Mouse (Mus musculus) intestine, embryonic 14.5 days (tissue): Measurements from ENCODE around the gene Isy1. TPM values are rescaled to one million over a fixed set of nuclear protein-coding genes. Genes with fewer than 3 reads are reported as not detected.

Experiments used
- ATAC-seq: fragments of 200-750 bp; cut with Nextera tagmentation; replicated peaks from 2 replicates; pipeline ENCODE4 v1.8.0; 2017; ENCODE audit warnings: low read depth, moderate number of reproducible peaks, moderate TSS enrichment, moderate library complexity; ENCODE audit not compliant: low FRiP score, low TSS enrichment
- DNase-seq: peaks from one replicate; pipeline ENCODE4 v3.0.0-alpha.2; 2018; ENCODE audit warnings: low spot score
- H3K27ac ChIP-seq: fragments of 300-500 bp; sonication (generic); 2 replicates; pipeline ENCODE4 v1.5.1; 2014; ENCODE audit warnings: low read depth, mild to moderate bottlenecking, control low read depth
- H3K27me3 ChIP-seq: fragments of 300-500 bp; sonication (generic); replicated peaks from 2 replicates; pipeline ENCODE4 v1.6.1; 2014; ENCODE audit warnings: low read length, control low read depth; ENCODE audit not compliant: control insufficient read depth, insufficient read depth
- H3K36me3 ChIP-seq: fragments of 300-500 bp; sonication (generic); 2 replicates; pipeline ENCODE4 v1.6.1; 2014; ENCODE audit warnings: low read length, control low read depth; ENCODE audit not compliant: control insufficient read depth, insufficient read depth
- H3K4me1 ChIP-seq: fragments of 300-500 bp; sonication (generic); replicated peaks from 2 replicates; pipeline ENCODE4 v1.6.1; 2014; ENCODE audit warnings: low read length, control low read depth, mixed read lengths; ENCODE audit not compliant: control insufficient read depth, insufficient read depth
- H3K4me2 ChIP-seq: fragments of 300-500 bp; sonication (generic); 2 replicates; pipeline ENCODE4 v1.6.1; 2014; ENCODE audit warnings: low read length
- H3K4me3 ChIP-seq: fragments of 300-500 bp; sonication (generic); 2 replicates; pipeline ENCODE4 v1.5.1; 2014; ENCODE audit warnings: low read depth, low read length, control low read depth, mixed read lengths
- H3K9ac ChIP-seq: fragments of 300-500 bp; sonication (generic); 2 replicates; pipeline ENCODE4 v1.6.1; 2014; ENCODE audit warnings: mild to moderate bottlenecking, low read length
- H3K9me3 ChIP-seq: fragments of 300-500 bp; sonication (generic); 2 replicates; pipeline ENCODE4 v1.6.1; 2016; ENCODE audit warnings: low read length, control low read depth; ENCODE audit not compliant: control insufficient read depth
- WGBS: fragments of 180-500 bp; shearing (Covaris S2); extraction: QIAGEN DNeasy Blood & Tissue Kit; methylation state at CpG from one replicate; pipeline ENCODE4 v1.1.7; 2014; 5-methylcytosine and 5-hydroxymethylcytosine counted together
- polyA plus RNA-seq: library from polyadenylated mRNA; unstranded; fragments of >200 nt; fragmentation: Nextera tagmentation; extraction: Ambion mirVana; gene quantifications from 2 replicates; pipeline ENCODE4 v1.2.1, GENCODE M21; 2014

Isy1 gene
- polyA plus RNA-seq, 1 experiment from 2014 or later = 52.3 TPM

DNA sequence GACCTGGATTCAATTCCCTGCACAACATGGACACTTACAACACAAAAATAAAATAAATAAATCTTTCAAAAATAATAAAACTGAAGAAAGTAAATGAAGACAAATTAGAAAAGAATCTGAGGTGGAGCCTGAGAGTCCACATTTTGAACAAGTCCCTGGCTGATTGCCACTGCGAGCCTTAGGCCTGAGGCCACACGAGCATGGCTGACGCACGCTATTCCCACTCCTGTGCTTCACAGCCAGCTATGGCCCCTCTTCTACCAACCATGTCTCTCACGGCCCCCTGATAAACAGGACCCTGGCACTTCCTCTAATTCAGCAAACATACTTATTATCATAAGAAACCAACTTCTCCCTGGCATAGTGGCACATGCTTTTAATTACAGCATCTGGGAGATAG lies 52.0 kb downstream of the Isy1 start:
- ATAC-seq (no peak), DNase-seq (peak; percentile 13)
- Histone ChIP-seq H3K4me3 (no peak overlapping the region), H3K27me3 (no peaks in the 10 kb centered on the region), H3K36me3 (no peaks in the 10 kb centered on the region), H3K4me2 (no peak overlapping the region), H3K9ac (no peak overlapping the region), H3K9me3 (no peaks in the 10 kb centered on the region), H3K4me1 (peaks cover 9% of the 10 kb centered on the region), H3K27ac (no peak overlapping the region)
- WGBS = 87% methylated on average over 5 of the region's 5 CpGs

DNA sequence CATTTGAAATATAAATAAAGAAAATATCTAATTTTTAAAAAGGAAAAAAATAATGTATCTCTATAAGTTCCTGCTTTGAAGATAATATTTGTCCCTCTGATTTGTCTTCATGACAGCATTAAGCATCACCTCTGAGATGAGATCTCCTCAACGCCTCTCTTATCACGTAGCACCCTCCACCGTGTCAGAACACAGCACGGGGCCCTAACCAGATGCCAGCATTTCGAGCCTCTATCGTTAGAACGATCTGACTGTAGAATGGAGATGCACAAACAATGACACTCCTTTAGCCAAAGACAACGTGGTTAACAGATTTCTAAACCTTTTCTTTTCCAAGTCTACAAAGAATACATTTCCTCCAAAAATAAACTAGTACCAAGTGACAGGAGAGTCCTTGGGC lies 54.6 kb downstream of the Isy1 start:
- Histone ChIP-seq H3K27me3 (no peaks in the 10 kb centered on the region), H3K27ac (no peak overlapping the region), H3K36me3 (no peaks in the 10 kb centered on the region), H3K4me3 (no peak overlapping the region), H3K9me3 (no peaks in the 10 kb centered on the region), H3K4me2 (no peak overlapping the region), H3K4me1 (peaks cover 2% of the 10 kb centered on the region), H3K9ac (no peak overlapping the region)
- WGBS = 74% methylated on average over 8 of the region's 8 CpGs
- ATAC-seq = no peak
- peak; percentile 1 for DNase-seq

DNA sequence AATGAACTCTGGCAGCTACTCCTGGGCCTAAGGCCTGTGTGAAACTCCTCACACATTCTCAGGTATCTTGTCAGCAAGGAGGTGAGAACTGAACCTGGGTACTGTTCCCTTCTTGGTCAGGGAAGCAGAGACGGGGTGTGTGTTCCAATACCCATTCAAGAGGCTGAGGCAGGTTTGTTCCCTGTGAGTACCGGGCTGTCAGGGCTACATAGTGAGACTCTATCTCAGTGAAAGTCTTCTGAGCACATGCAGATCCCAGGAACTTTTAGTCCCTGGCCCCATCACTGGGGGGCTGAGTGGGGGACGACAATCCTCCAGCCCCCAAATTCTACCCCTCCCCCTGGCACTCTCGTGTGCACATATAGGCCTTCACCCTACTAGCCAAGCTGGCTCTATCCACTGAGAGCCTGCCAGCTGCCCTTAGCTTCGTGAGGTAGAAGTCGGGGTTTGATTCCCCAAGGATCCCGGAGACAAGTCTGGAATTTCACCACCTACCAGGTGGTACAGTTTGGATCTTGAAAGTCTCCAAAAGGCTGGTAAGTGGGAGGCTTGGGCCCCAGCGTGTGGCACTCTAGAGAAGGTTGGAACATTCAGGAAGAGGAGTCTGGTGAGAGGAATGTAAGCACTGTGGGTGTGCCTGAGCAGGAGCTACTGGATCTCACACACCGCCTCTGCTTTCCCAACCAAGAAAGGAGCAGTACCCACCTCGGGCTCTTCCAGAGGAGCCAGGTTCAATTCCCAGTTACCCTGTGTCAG lies 57.9 kb downstream of the Isy1 start:
- WGBS = 83% methylated on average over 10 of the region's 10 CpGs
- no peak for ATAC-seq
- H3K4me2 ChIP-seq = no peak overlapping the region

DNA sequence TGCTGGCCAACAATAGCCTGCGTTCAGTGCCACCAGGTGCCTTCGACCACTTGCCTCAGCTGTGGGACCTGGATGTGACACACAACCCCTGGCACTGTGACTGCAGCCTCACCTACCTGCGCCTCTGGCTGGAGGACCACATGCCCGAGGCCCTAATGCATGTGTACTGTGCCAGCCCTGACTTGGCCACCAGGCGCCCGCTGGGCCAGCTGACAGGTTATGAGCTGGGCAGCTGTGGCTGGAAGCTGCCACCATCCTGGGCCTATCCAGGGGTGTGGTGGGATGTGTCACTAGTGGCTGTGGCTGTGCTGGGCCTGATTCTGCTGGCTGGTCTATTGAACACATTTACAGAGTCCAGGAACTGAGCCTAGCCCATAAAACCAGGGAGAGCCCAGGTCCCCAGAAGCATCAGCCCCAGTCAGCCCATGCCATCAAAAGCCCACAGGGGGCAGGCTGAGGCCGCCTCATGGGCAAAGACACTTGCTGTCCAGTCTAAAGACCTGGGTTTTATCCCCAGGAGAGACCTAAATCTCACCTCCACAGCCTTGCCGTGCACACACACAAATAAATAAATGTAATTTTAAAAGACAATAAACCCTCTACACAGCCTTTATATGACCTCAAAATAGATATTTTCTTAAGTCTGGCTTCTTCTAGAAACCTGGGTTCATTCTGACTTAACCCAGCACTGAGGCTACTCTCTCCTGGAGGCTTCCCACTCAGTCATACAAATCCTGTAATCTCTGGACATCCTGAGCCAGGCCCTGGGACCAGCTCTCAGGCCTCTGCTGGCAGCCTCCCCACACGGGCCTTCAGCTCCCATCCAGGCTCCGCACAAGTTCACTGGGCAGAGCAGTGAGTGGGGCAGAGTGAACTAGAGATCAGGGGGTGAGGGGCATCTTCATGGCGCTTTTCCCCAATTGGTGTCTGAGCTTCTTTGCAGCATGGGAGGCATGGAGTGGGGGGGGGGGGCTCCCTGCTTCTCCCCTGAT lies 59.1 kb downstream of the Isy1 start:
- 82% methylated on average over 11 of the region's 11 CpGs for WGBS
- Histone ChIP-seq H3K36me3 (no peaks in the 10 kb centered on the region), H3K9ac (no peak overlapping the region), H3K4me2 (no peak overlapping the region), H3K27ac (no peak overlapping the region), H3K9me3 (no peaks in the 10 kb centered on the region), H3K4me3 (no peak overlapping the region), H3K4me1 (no peaks in the 10 kb centered on the region), H3K27me3 (no peaks in the 10 kb centered on the region)
- peak; percentile 43 for DNase-seq
- no peak for ATAC-seq

More for the DNA sequence above, 57.9 kb downstream of the Isy1 start:
- Histone ChIP-seq H3K9me3 (no peaks in the 10 kb centered on the region), H3K4me3 (no peak overlapping the region), H3K36me3 (no peaks in the 10 kb centered on the region), H3K9ac (no peak overlapping the region), H3K4me1 (no peaks in the 10 kb centered on the region), H3K27ac (no peak overlapping the region), H3K27me3 (no peaks in the 10 kb centered on the region)
- peak; percentile 36 for DNase-seq

DNA sequence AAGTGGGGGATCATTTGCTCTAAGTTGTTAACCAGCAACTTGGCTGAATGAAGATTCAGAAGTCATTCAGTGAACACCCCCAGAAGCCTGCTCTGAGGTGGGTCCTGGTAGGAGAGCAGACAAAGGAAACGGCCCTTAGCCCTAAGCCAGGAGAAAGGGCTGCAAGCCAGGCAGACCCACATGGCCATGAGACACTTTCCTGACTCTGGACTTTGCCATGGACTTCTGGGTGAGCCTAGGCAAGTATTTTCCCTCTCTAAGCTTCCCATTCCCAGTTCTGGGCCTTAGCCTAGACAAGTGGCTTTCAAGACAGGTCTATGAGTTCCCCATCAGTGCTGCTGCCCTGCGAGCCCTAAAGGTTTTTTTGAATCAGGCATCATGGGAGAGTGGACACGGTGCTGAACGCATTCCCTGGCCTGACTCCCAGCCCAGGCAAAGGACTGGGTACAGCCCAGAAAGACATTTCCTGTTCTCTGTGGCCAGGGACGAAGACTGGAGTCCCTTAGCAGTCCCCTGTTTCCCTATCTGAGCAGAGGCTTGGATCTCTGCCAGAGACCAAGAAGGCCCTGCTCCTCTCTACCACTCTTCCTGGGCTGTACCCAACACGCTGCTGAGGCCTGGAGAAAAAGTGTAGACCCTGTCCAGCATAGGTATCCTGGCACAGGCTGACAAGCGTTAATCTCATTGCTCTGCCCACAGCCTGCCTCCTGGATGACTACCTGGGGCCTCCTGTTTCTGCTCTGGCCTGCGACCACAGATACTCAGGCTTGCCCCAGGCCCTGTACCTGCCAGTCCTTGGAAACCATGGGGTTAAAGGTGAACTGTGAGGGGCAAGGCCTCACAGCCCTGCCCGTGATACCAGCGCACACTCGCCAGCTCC lies 60.1 kb downstream of the Isy1 start:
- Histone ChIP-seq H3K4me3 (no peak overlapping the region), H3K9me3 (no peaks in the 10 kb centered on the region), H3K36me3 (no peaks in the 10 kb centered on the region), H3K27me3 (no peaks in the 10 kb centered on the region), H3K9ac (no peak overlapping the region), H3K27ac (no peak overlapping the region), H3K4me1 (no peaks in the 10 kb centered on the region), H3K4me2 (no peak overlapping the region)
- DNase-seq (peak; percentile 42), ATAC-seq (0 out of 2 replicates have a peak, but pooled peaks have one; percentile 43)
- WGBS = 72% methylated on average over 11 of the region's 11 CpGs

DNA sequence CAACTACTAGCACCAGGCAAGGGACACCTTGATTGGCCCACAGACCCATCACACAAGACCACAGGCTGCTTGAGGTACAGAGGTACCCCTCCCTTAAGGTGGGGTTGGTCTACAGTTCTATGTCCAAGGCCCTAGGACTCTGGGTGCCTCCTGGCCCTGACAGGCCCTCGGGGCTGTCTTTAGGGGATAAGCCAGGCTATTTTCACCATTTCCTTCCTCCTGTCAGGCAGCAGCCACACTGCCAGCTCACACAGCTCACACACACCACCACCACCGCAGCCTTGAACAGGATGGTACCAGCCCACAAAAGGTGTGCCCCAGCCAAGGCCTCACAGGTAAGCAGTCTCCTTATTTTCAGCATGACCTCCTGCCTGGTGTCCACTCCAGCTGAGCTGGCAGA lies 60.8 kb downstream of the Isy1 start, which contains the start of gene Gp9:
Gp9 (plus strand) TSS at position 231 of the 400 bp plus-strand sequence.
- H3K4me3 ChIP-seq = no peak within 1 kb of the TSS
- no peaks in the 10 kb centered on the region for H3K27me3 ChIP-seq
- H3K36me3 ChIP-seq = no peaks in the 10 kb centered on the region
- no peak within 1 kb of the TSS for H3K4me2 ChIP-seq
- no peak within 1 kb of the TSS for H3K9ac ChIP-seq
- no peak within 1 kb of the TSS for H3K27ac ChIP-seq
- DNase-seq (no peak), ATAC-seq (no peak)
- H3K4me1 ChIP-seq = no peaks in the 10 kb centered on the region
- WGBS = 80% methylated on average over 2 of the region's 2 CpGs
- no peaks in the 10 kb centered on the region for H3K9me3 ChIP-seq

DNA sequence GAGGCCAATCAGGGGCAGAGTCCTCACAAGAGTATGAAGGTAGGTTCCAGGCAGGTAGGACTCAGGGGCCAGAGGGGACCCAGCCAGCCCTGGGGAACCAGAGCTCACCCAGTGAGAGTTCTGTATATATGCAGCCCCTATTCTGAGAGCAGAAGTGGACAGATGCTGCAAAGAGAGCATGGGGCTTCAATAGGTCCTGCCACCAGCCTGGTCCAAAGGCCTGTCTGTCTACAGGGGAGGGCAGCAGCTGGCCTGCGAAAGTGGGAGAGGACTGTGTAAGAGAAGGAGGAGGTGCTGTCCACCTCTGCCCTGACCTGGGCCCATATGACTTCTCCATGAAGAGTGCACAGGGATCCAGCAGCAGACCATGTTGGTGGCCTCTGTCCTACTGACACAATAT lies 61.9 kb downstream of the Isy1 start:
- DNase-seq (no peak), ATAC-seq (no peak)
- no peak overlapping the region for H3K4me2 ChIP-seq
- no peak overlapping the region for H3K4me3 ChIP-seq
- WGBS = 60% methylated on average over 1 of the region's 1 CpGs
- H3K27ac ChIP-seq = no peak overlapping the region
- no peaks in the 10 kb centered on the region for H3K36me3 ChIP-seq
- H3K4me1 ChIP-seq = no peaks in the 10 kb centered on the region
- no peak overlapping the region for H3K9ac ChIP-seq
- no peaks in the 10 kb centered on the region for H3K27me3 ChIP-seq
- H3K9me3 ChIP-seq = no peaks in the 10 kb centered on the region

DNA sequence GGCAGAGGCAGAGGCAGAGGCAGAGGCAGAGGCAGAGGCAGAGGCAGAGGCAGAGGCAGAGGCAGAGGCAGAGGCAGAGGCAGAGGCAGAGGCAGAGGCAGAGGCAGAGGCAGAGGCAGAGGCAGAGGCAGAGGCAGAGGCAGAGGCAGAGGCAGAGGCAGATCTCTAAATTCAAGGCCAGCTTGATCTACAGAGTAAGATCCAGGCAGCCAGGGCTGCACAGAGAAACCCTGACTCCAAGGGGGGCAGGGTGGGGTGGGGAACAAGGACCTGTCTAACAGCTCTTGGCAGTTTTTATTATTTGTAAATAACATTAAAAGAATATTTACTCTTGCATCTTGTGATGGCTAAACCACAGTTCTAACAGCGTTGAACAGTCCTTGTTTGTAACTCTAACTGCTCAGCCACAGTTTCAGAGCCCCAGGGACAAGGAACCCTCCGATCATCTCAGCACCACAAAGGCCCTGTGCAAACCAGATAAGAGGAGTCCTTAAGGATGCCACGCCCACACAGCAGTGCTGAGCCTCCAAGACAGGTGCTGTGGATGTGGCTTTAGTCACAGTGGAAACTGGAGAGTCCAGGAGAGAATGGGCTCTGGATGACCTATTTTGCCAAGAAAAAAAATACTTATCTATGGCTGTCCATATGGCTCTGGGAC lies 62.9 kb downstream of the Isy1 start:
- Histone ChIP-seq H3K36me3 (no peaks in the 10 kb centered on the region), H3K4me3 (no peak overlapping the region), H3K27ac (no peak overlapping the region), H3K4me2 (no peak overlapping the region), H3K9me3 (no peaks in the 10 kb centered on the region), H3K9ac (no peak overlapping the region), H3K4me1 (no peaks in the 10 kb centered on the region), H3K27me3 (no peaks in the 10 kb centered on the region)
- DNase-seq = no peak
- no peak for ATAC-seq
- 70% methylated on average over 3 of the region's 3 CpGs for WGBS
